Mouse (Mus musculus): Measurements from ENCODE around the gene Mtmr3. TPM values are rescaled to one million over a fixed set of nuclear protein-coding genes. Genes with fewer than 3 reads are reported as not detected.
A peak's percentile ranks its signal among the peaks of the same experiment; 100 is the strongest.
"Not testable (repeated sequence)": the region's sequence is repeated elsewhere in the genome, so short reads cannot be mapped to it uniquely, and the experiment has no call there.

The Mtmr3 gene
- total RNA-seq, 4 experiments from 2014 or later = 68.7 to 78.6 (median 73.5) TPM

- DNase-seq (ENCODE audit: low spot score in 2 of 2) = no peak
These were observed 8.2 kb upstream of the Mtmr3 start for GRCm38 (mm10) chr11:4602691-4603441.

GRCm38 (mm10) chr11:4601890-4602289 is 7.2 kb upstream of the Mtmr3 start:
- no peak for DNase-seq (ENCODE audit: low spot score in 2 of 2)

GRCm38 (mm10) chr11:4599916-4600315 is 5.3 kb upstream of the Mtmr3 start:
- DNase-seq (ENCODE audit: low spot score in 2 of 2) = no peak

- DNase-seq (ENCODE audit: low spot score in 2 of 2) = no peak
These were observed 3.7 kb upstream of the Mtmr3 start for GRCm38 (mm10) chr11:4598411-4598810.

- DNase-seq (ENCODE audit: low spot score in 2 of 2) = peak in 1 of 2 experiments; percentile 8
These were observed 635 bp downstream of the Mtmr3 start for GRCm38 (mm10) chr11:4593849-4594607.

- no peak for DNase-seq (ENCODE audit: low spot score in 2 of 2)
These were observed 1.2 kb downstream of the Mtmr3 start for GRCm38 (mm10) chr11:4593491-4593848.

GRCm38 (mm10) chr11:4591811-4592210 is 2.9 kb downstream of the Mtmr3 start:
- no peak for DNase-seq (ENCODE audit: low spot score in 2 of 2)

GRCm38 (mm10) chr11:4578682-4579081 is 16.0 kb downstream of the Mtmr3 start:
- peak in 1 of 2 experiments; percentile 38 for DNase-seq (ENCODE audit: low spot score in 2 of 2)

- DNase-seq (ENCODE audit: low spot score in 2 of 2) = no peak
These were observed 17.6 kb downstream of the Mtmr3 start for GRCm38 (mm10) chr11:4577079-4577478.

- not testable (repeated sequence) for DNase-seq (ENCODE audit: low spot score in 2 of 2)
These were observed 18.5 kb downstream of the Mtmr3 start for GRCm38 (mm10) chr11:4576090-4576732.

- DNase-seq (ENCODE audit: low spot score in 2 of 2) = peak; percentile 23 to 31
These were observed 23.2 kb downstream of the Mtmr3 start for GRCm38 (mm10) chr11:4571491-4571901.

GRCm38 (mm10) chr11:4566333-4566732 is 28.3 kb downstream of the Mtmr3 start:
- DNase-seq (ENCODE audit: low spot score in 2 of 2) = no peak

- no peak for DNase-seq (ENCODE audit: low spot score in 2 of 2)
These were observed 29.1 kb downstream of the Mtmr3 start for GRCm38 (mm10) chr11:4565545-4565944.

- DNase-seq (ENCODE audit: low spot score in 2 of 2) = no peak
These were observed 41.2 kb downstream of the Mtmr3 start for GRCm38 (mm10) chr11:4553274-4554063.

- DNase-seq (ENCODE audit: low spot score in 2 of 2) = no peak
These were observed 47.1 kb downstream of the Mtmr3 start for GRCm38 (mm10) chr11:4547569-4547968.

GRCm38 (mm10) chr11:4545976-4546375 is 48.7 kb downstream of the Mtmr3 start:
- DNase-seq (ENCODE audit: low spot score in 2 of 2) = no peak

- DNase-seq (ENCODE audit: low spot score in 2 of 2) = no peak
These were observed 49.3 kb downstream of the Mtmr3 start for GRCm38 (mm10) chr11:4545401-4545800.

GRCm38 (mm10) chr11:4544627-4544921 is 50.1 kb downstream of the Mtmr3 start:
- DNase-seq (ENCODE audit: low spot score in 2 of 2) = not testable (repeated sequence)

GRCm38 (mm10) chr11:4543746-4544626 is 50.7 kb downstream of the Mtmr3 start:
- no peak for DNase-seq (ENCODE audit: low spot score in 2 of 2)

GRCm38 (mm10) chr11:4543040-4543551 is 51.6 kb downstream of the Mtmr3 start:
- no peak for DNase-seq (ENCODE audit: low spot score in 2 of 2)

Data from layer of hippocampus, adult 8-10 months (tissue).